Mouse (Mus musculus) gastrocnemius, postnatal 36 days (tissue): ENCODE measurements around the gene Myrf. TPM values are rescaled to one million over a fixed set of nuclear protein-coding genes. Genes with fewer than 3 reads are reported as not detected.

ENCODE experiments used
- DNase-seq, 2 experiments: peaks; one replicate each; pipeline ENCODE4 v3.0.0; 2022
- intact Hi-C: fragments of 180-260 bp; cut with DNase I; formaldehyde crosslinking; loops from one replicate; pipeline ENCODE4 v1.15.1; 2025
- long read RNA-seq, 2 experiments: library from polyadenylated mRNA; stranded (forward); transcript quantifications; one replicate each; pipeline ENCODE4 v2.0.0; 2021
- total RNA-seq, 2 experiments: library from RNA; stranded (reverse); gene quantifications; 2 replicates each; pipeline ENCODE4 v1.2.3; 2021

Gene Myrf
- total RNA-seq: under 1 TPM in 1 of 2 experiments, not detected in 1; 0.08 TPM
- long read RNA-seq, experiment 1: 0 reads
- long read RNA-seq, experiment 2: 0 reads

- intact Hi-C loops: loop anchor here (10.0 kb wide), 1 partner anchor 234 kb away; no protein-coding TSS in a partner anchor
- DNase-seq: peak; percentile 53 to 62
Observed at GRCm38 (mm10) chr19:10240654-10241305, at the start of gene Myrf. Gene Myrf, minus strand, starts transcription at chr19:10240748.

GRCm38 (mm10) chr19:10289609-10290150 lies 49.1 kb upstream of the Myrf start:
- intact Hi-C loops: no loop called here
- peak in 1 of 2 experiments; percentile 28 for DNase-seq

GRCm38 (mm10) chr19:10288125-10289040 lies 47.8 kb upstream of the Myrf start:
- no peak for DNase-seq
- intact Hi-C loops: no loop called here

GRCm38 (mm10) chr19:10286458-10286872 lies 45.9 kb upstream of the Myrf start:
- no peak for DNase-seq
- intact Hi-C loops: no loop called here

- intact Hi-C loops: no loop called here
- no peak for DNase-seq
Observed at GRCm38 (mm10) chr19:10280771-10281540, 40.4 kb upstream of the Myrf start.

GRCm38 (mm10) chr19:10279668-10280067 lies 39.1 kb upstream of the Myrf start:
- no peak for DNase-seq
- intact Hi-C loops: no loop called here

- peak in 1 of 2 experiments; percentile 42 for DNase-seq
- intact Hi-C loops: no loop called here
Observed at GRCm38 (mm10) chr19:10278669-10279324, 38.2 kb upstream of the Myrf start.

GRCm38 (mm10) chr19:10277759-10278158 lies 37.2 kb upstream of the Myrf start:
- peak in 1 of 2 experiments; percentile 43 for DNase-seq
- intact Hi-C loops: no loop called here

GRCm38 (mm10) chr19:10277331-10277730 lies 36.8 kb upstream of the Myrf start:
- intact Hi-C loops: no loop called here
- DNase-seq: no peak

GRCm38 (mm10) chr19:10276483-10277144 lies 36.1 kb upstream of the Myrf start:
- intact Hi-C loops: no loop called here

GRCm38 (mm10) chr19:10274056-10274455 lies 33.5 kb upstream of the Myrf start:
- no peak for DNase-seq
- intact Hi-C loops: no loop called here

More at GRCm38 (mm10) chr19:10276483-10277144, 36.1 kb upstream of the Myrf start:
- DNase-seq: no peak

GRCm38 (mm10) chr19:10272746-10273145 lies 32.2 kb upstream of the Myrf start:
- intact Hi-C loops: no loop called here
- no peak for DNase-seq

- DNase-seq: no peak
- intact Hi-C loops: no loop called here
Observed at GRCm38 (mm10) chr19:10271592-10271991, 31.0 kb upstream of the Myrf start.

- intact Hi-C loops: no loop called here
- DNase-seq: no peak
Observed at GRCm38 (mm10) chr19:10270356-10270755, 29.8 kb upstream of the Myrf start.

- intact Hi-C loops: no loop called here
- DNase-seq: no peak
Observed at GRCm38 (mm10) chr19:10268851-10269250, 28.3 kb upstream of the Myrf start.

GRCm38 (mm10) chr19:10267953-10268352 lies 27.4 kb upstream of the Myrf start:
- intact Hi-C loops: loop anchor here (2.0 kb wide), 1 partner anchor 37 kb away; the partner anchor contains the start of gene Dagla
- DNase-seq: no peak

- DNase-seq: no peak
- intact Hi-C loops: loop anchor here (2.0 kb wide), 1 partner anchor 38 kb away; the partner anchor contains the start of gene Dagla
Observed at GRCm38 (mm10) chr19:10267057-10267456, 26.5 kb upstream of the Myrf start.

GRCm38 (mm10) chr19:10266196-10266850 lies 25.8 kb upstream of the Myrf start:
- intact Hi-C loops: loop anchor here (2.0 kb wide), 1 partner anchor 38 kb away; the partner anchor contains the start of gene Dagla
- DNase-seq: peak; percentile 80 to 84
